Mouse (Mus musculus) R1 (cell line): ENCODE data around the gene Tcl1b1.
A peak's percentile ranks its signal among the peaks of the same experiment; 100 is the strongest.
"Not testable (repeated sequence)": the region's sequence is repeated elsewhere in the genome, so short reads cannot be mapped to it uniquely, and the experiment has no call there.

Source experiments
- DNase-seq: peaks from one replicate; pipeline ENCODE4 v3.0.0-alpha.2; 2018; ENCODE audit warnings: low read depth, low spot score

Tcl1b1 gene

DNA sequence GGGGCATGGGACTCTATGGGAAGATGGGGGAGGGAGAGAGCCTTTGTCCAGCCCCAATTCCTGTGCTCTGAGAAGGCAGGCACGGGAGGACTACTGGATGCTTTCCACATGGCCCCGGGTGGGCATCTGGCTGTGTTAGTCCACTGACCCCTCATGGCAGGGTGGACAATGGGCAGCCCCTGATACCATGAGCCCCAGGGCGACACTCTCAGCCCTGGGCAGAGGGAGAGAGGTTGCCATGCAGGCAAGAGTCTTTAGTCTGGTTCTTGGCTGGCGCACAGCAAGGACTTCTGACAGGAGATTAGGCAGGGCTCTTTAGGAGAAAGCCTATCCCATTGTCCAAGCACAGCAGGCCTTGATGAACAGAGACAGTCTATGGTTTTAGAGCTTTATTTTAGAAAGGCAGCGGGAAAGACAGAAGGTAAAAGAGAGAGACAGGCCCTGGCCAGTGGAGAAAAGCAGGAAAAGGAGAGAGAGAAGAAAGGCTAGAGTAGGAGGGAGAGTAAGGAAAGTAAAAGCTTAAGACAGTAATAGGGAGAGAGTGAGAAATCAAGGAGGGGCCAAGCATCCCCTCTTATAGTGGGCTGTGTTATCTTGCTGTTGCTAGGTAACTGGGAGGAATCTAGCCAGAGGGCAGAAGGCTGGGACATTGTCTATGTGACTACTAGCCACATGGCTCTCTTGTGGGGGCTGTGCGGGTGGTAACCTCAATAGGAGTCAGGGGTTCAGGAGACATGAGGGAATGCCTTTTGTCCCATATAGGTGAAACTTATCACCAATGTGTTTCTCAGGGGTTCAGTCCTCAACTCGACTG lies 40.4 kb downstream of the Tcl1b1 start:
- peak; percentile 30 for DNase-seq

DNA sequence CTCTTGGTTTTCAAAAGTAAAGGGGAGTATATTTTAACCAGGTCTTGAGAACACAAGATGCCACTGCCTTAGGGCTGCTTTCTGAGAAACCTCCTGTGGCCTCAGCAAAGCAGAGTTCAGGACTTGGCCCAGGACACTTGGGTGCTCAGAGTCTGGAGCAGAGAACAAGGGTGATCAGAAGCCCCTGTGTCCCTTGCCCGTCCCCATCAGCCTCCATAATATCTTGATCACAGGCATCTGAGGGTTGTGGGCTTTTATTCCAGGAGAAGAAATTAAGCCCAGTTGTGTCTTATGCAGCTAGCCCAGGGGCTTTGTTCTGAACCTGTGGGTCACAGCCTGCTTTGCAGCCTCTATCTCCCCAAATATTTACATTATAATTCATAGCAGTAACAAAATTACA lies 42.2 kb downstream of the Tcl1b1 start, which contains the start of gene Tcl1b4:
TSS of gene Tcl1b4 (plus strand) at position 301 of the 400 bp plus-strand sequence.
- not testable (repeated sequence) for DNase-seq

DNA sequence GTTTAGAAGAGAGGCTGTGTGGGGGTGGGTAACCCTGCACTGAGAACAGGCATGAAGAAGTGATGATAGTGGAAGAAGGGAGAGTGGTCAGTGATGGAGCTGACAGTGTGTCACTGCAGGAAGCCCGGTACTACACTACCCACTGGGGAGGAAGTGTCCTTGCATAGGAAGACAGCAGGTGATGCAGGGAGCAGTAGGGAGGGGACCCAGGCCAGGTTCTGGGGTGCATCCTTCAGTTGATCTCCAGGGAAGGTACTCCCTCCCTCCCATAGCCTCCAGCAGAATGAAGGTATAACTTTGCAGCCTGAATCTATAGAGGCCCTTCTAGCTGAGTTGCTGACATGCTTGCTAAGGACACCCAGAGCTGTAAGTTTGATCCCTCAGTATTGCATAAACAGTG lies 47.6 kb downstream of the Tcl1b1 start:
- no peak for DNase-seq

DNA sequence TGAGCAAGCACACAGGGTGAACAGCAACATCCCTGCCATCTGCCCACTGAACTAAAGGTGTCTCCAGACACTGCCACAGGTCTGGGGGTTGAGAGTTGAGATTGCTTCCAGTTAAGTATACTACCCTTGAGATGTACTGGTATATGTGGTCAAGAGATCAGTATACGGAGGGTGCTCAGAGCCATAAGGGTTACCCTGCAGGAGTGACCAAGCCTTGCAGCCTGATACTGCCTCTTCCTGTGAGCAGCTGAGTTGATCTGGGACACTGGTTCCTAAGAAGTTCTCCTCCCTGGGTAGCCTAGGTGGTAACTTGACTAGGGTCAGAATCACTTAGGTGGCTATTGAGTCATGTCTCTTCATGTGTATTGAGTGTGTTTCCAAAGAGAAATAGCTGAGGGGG lies 49.0 kb downstream of the Tcl1b1 start:
- DNase-seq: no peak

- no peak for DNase-seq
Measured at GRCm38 (mm10) chr12:105209231-105209630, 49.7 kb downstream of the Tcl1b1 start.
